Mouse (Mus musculus) neural tube, embryonic 12.5 days (tissue): ENCODE results near the gene Notch2. TPM values are rescaled to one million over a fixed set of nuclear protein-coding genes. Genes with fewer than 3 reads are reported as not detected.
A peak's percentile ranks its signal among the peaks of the same experiment; 100 is the strongest.

Experiments used
- ATAC-seq: fragments of 200-750 bp; cut with Nextera tagmentation; 2 replicates; pipeline ENCODE4 v1.8.0; 2017; ENCODE audit warnings: low read depth, mild to moderate bottlenecking, moderate TSS enrichment, moderate library complexity; ENCODE audit not compliant: low FRiP score
- H3K27ac ChIP-seq: fragments of 300-500 bp; sonication (generic); 2 replicates; pipeline ENCODE4 v1.5.1; 2016
- H3K27me3 ChIP-seq: fragments of 300-500 bp; sonication (generic); replicated peaks from 2 replicates; pipeline ENCODE4 v1.6.1; 2016; ENCODE audit warnings: mild to moderate bottlenecking
- H3K36me3 ChIP-seq: fragments of 300-500 bp; sonication (generic); 2 replicates; pipeline ENCODE4 v1.6.1; 2016; ENCODE audit warnings: mild to moderate bottlenecking
- H3K4me1 ChIP-seq: fragments of 300-500 bp; sonication (generic); 2 replicates; pipeline ENCODE4 v1.6.1; 2016
- H3K4me2 ChIP-seq: fragments of 300-500 bp; sonication (generic); replicated peaks from 2 replicates; pipeline ENCODE4 v1.6.1; 2016; ENCODE audit warnings: mild to moderate bottlenecking
- H3K4me3 ChIP-seq: fragments of 300-500 bp; sonication (generic); 2 replicates; pipeline ENCODE4 v1.5.1; 2016
- H3K9ac ChIP-seq: fragments of 300-500 bp; sonication (generic); 2 replicates; pipeline ENCODE4 v1.6.1; 2016; ENCODE audit warnings: mild to moderate bottlenecking
- H3K9me3 ChIP-seq: fragments of 300-500 bp; sonication (generic); 2 replicates; pipeline ENCODE4 v1.6.1; 2016; ENCODE audit warnings: mild to moderate bottlenecking
- WGBS: fragments of 180-500 bp; shearing (Covaris S2); methylation state at CpG from one replicate; pipeline ENCODE4 v1.1.7; 2016; 5-methylcytosine and 5-hydroxymethylcytosine counted together
- polyA plus RNA-seq: library from polyadenylated mRNA; unstranded; fragments of >200 nt; fragmentation: Nextera tagmentation; extraction: Ambion mirVana; gene quantifications from 2 replicates; pipeline ENCODE4 v1.2.1, GENCODE M21; 2016

Notch2 gene
- polyA plus RNA-seq, 1 experiment from 2014 or later, result 17.1 TPM

DNA sequence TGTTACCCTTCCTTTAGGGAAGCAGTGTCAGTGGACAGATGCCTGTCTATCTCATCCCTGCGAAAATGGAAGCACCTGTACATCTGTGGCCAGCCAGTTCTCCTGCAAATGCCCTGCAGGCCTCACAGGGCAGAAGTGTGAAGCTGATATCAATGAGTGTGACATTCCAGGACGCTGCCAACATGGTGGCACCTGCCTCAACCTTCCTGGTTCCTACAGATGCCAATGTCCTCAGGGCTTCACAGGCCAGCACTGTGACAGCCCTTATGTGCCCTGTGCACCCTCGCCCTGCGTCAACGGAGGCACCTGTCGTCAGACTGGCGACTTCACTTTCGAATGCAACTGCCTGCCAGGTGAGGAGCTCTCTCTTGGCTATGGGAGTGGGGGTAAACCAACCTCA, 59.2 kb downstream of the Notch2 start:
- Histone ChIP-seq H3K27ac (no peak overlapping the region), H3K27me3 (no peaks in the 10 kb centered on the region), H3K9me3 (no peaks in the 10 kb centered on the region), H3K4me2 (no peak overlapping the region), H3K4me3 (no peak overlapping the region), H3K9ac (no peak overlapping the region), H3K36me3 (peaks cover 17% of the 10 kb centered on the region), H3K4me1 (no peaks in the 10 kb centered on the region)
- WGBS, result 93% methylated on average over 8 of the region's 8 CpGs
- no peak for ATAC-seq

DNA sequence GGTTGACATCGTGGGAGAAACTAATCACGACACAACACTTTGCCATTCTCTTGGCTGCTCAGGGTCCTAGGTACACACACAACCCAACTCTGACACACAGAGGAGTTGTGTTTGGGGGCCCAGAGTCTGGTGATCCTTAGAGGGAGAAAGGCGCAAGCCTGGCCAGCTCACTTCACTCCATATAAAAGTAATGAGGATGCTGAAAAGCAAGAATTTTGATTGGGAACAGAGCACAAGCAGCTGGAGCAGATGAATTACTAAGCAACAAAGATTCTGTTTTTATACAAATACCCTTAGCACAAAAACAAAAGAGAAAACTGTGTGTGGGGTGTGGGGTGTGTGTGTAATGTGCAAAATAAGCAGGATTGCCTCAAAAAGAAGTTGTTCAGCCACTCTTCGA, 60.2 kb downstream of the Notch2 start:
- H3K4me1 ChIP-seq, result no peaks in the 10 kb centered on the region
- H3K4me2 ChIP-seq, result no peak overlapping the region
- no peaks in the 10 kb centered on the region for H3K27me3 ChIP-seq
- no peak for ATAC-seq
- peaks cover 22% of the 10 kb centered on the region for H3K36me3 ChIP-seq
- H3K9ac ChIP-seq, result no peak overlapping the region
- 90% methylated on average over 4 of the region's 4 CpGs for WGBS
- H3K4me3 ChIP-seq, result no peak overlapping the region
- no peak overlapping the region for H3K27ac ChIP-seq
- H3K9me3 ChIP-seq, result no peaks in the 10 kb centered on the region

GRCm38 (mm10) chr3:98074622-98075231, 61.4 kb downstream of the Notch2 start:
- no peak for ATAC-seq
- no peak overlapping the region for H3K4me3 ChIP-seq
- no peaks in the 10 kb centered on the region for H3K27me3 ChIP-seq
- WGBS, result 39% methylated on average over 6 of the region's 6 CpGs
- no peaks in the 10 kb centered on the region for H3K9me3 ChIP-seq
- peaks cover 22% of the 10 kb centered on the region for H3K36me3 ChIP-seq
- H3K4me2 ChIP-seq, result no peak overlapping the region
- H3K4me1 ChIP-seq, result no peaks in the 10 kb centered on the region
- no peak overlapping the region for H3K27ac ChIP-seq
- H3K9ac ChIP-seq, result no peak overlapping the region

- H3K27ac ChIP-seq, result no peak overlapping the region
- H3K36me3 ChIP-seq, result peaks cover 8% of the 10 kb centered on the region
- H3K4me1 ChIP-seq, result no peaks in the 10 kb centered on the region
- WGBS, result 90% methylated on average over 5 of the region's 5 CpGs
- ATAC-seq, result no peak
- no peaks in the 10 kb centered on the region for H3K27me3 ChIP-seq
- no peak overlapping the region for H3K9ac ChIP-seq
- no peaks in the 10 kb centered on the region for H3K9me3 ChIP-seq
- no peak overlapping the region for H3K4me3 ChIP-seq
- H3K4me2 ChIP-seq, result no peak overlapping the region
Measured at GRCm38 (mm10) chr3:98077866-98078265, 64.5 kb downstream of the Notch2 start.

DNA sequence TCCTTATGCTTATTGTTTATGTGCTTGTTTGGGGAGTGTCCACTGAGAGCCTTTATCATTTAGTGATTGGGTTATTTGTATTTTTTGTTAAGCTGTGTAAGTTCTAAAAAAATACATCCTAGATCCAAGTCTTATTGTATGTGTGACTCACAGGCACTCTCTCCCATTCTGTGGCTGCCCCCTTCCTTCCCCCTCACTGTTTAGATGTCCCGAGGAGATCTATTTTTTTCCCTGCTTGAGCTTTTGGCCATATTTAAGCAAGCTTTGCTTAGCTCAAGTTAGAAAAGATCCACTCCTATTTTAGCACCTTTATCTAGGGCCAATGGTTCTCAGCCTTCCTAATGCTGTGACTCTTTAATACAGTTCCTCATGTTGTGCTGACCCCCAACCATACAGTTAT, 65.5 kb downstream of the Notch2 start:
- H3K9me3 ChIP-seq, result no peaks in the 10 kb centered on the region
- no peak overlapping the region for H3K4me3 ChIP-seq
- no peaks in the 10 kb centered on the region for H3K4me1 ChIP-seq
- no peak overlapping the region for H3K4me2 ChIP-seq
- H3K9ac ChIP-seq, result no peak overlapping the region
- H3K27me3 ChIP-seq, result no peaks in the 10 kb centered on the region
- ATAC-seq, result no peak
- no peak overlapping the region for H3K27ac ChIP-seq
- WGBS, result 83% methylated on average over 1 of the region's 1 CpGs
- peaks cover 11% of the 10 kb centered on the region for H3K36me3 ChIP-seq

- H3K27ac ChIP-seq, result no peak overlapping the region
- H3K9ac ChIP-seq, result no peak overlapping the region
- peaks cover 5% of the 10 kb centered on the region; the same call in 1 of the 2 replicates for H3K4me1 ChIP-seq
- no peaks in the 10 kb centered on the region for H3K9me3 ChIP-seq
- H3K27me3 ChIP-seq, result no peaks in the 10 kb centered on the region
- H3K4me2 ChIP-seq, result no peak overlapping the region
- no peak overlapping the region for H3K4me3 ChIP-seq
- no peak for ATAC-seq
- 90% methylated on average over 2 of the region's 2 CpGs for WGBS
- H3K36me3 ChIP-seq, result peaks cover 11% of the 10 kb centered on the region
Measured at GRCm38 (mm10) chr3:98079601-98080215, 66.4 kb downstream of the Notch2 start.

- H3K27me3 ChIP-seq, result no peaks in the 10 kb centered on the region
- 95% methylated on average over 4 of the region's 4 CpGs for WGBS
- no peak overlapping the region for H3K4me2 ChIP-seq
- no peak overlapping the region for H3K4me3 ChIP-seq
- no peak overlapping the region for H3K9ac ChIP-seq
- no peaks in the 10 kb centered on the region for H3K9me3 ChIP-seq
- H3K4me1 ChIP-seq, result peaks cover 10% of the 10 kb centered on the region
- peaks cover 11% of the 10 kb centered on the region; the same call in 1 of the 2 replicates for H3K36me3 ChIP-seq
- ATAC-seq, result no peak
- no peak overlapping the region for H3K27ac ChIP-seq
Measured at GRCm38 (mm10) chr3:98080630-98081029, 67.3 kb downstream of the Notch2 start.

- 91% methylated on average over 3 of the region's 3 CpGs for WGBS
- no peak overlapping the region for H3K4me3 ChIP-seq
- peaks cover 11% of the 10 kb centered on the region; the same call in 1 of the 2 replicates for H3K36me3 ChIP-seq
Measured at GRCm38 (mm10) chr3:98082188-98082587, 68.9 kb downstream of the Notch2 start.

DNA sequence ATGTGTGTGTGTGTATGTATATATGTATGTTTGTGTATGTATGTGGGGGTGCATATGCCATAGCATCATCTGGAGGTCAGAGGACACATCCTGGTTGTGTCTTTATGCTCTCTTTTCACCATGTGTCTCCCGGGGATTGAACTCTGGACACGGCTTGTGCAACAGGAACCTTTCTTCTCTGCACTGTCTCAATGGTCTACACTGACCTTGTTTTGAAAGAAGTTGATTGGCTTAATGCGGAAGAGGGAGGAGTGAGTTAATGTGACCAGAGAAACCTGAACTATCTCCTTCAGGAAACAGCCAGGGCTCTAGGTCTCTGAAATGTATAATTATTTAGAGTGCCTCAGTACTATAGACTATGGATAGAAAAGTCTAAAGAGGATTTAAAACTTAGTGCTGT, 69.6 kb downstream of the Notch2 start:
- H3K4me1 ChIP-seq, result peaks cover 13% of the 10 kb centered on the region
- H3K27ac ChIP-seq, result no peak overlapping the region
- H3K27me3 ChIP-seq, result no peaks in the 10 kb centered on the region
- no peak overlapping the region for H3K9ac ChIP-seq
- 77% methylated on average over 3 of the region's 3 CpGs for WGBS
- H3K4me3 ChIP-seq, result no peak overlapping the region
- no peak for ATAC-seq
- no peak overlapping the region for H3K4me2 ChIP-seq
- peaks cover 10% of the 10 kb centered on the region; the same call in 1 of the 2 replicates for H3K36me3 ChIP-seq
- no peaks in the 10 kb centered on the region for H3K9me3 ChIP-seq

More at GRCm38 (mm10) chr3:98082188-98082587, 68.9 kb downstream of the Notch2 start:
- H3K27ac ChIP-seq, result no peak overlapping the region
- no peaks in the 10 kb centered on the region for H3K9me3 ChIP-seq
- peaks cover 13% of the 10 kb centered on the region for H3K4me1 ChIP-seq
- H3K4me2 ChIP-seq, result no peak overlapping the region
- no peak for ATAC-seq
- H3K27me3 ChIP-seq, result no peaks in the 10 kb centered on the region
- no peak overlapping the region for H3K9ac ChIP-seq

- peak; percentile 52; the same call in 1 of the 2 replicates for ATAC-seq
- no peak overlapping the region for H3K27ac ChIP-seq
Measured at GRCm38 (mm10) chr3:98084061-98084655, 70.8 kb downstream of the Notch2 start.

DNA sequence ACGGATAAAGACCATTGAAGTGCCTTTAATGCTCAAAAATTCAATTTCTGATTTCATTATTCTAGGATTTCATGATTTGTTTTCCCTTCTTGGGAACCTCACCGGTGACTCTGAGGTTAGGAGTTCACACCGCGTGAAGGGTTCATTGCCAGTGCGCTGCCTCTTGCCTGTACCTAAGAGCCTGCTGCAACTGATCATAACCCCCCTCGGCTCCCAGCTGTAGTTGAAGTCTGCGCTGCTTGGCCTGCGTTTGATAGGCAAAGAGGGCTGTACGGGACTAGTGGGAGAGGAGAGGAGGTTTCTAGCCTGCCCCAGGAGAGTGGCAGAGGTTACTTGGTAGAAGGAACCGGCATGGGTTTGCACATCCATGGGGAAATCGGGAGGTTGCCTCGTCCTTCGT, 71.5 kb downstream of the Notch2 start:
- H3K4me2 ChIP-seq, result no peak overlapping the region
- 68% methylated on average over 13 of the region's 13 CpGs for WGBS
- H3K4me1 ChIP-seq, result peaks cover 13% of the 10 kb centered on the region
- H3K36me3 ChIP-seq, result 0 out of 2 replicates have a peak, but pooled peaks cover 7% of the 10 kb centered on the region
- H3K9me3 ChIP-seq, result no peaks in the 10 kb centered on the region
- H3K27ac ChIP-seq, result no peak overlapping the region
- no peaks in the 10 kb centered on the region for H3K27me3 ChIP-seq
- ATAC-seq, result peak; percentile 64; the same call in 1 of the 2 replicates
- H3K4me3 ChIP-seq, result no peak overlapping the region
- H3K9ac ChIP-seq, result no peak overlapping the region

More at GRCm38 (mm10) chr3:98084061-98084655, 70.8 kb downstream of the Notch2 start:
- Histone ChIP-seq H3K4me3 (no peak overlapping the region), H3K27me3 (no peaks in the 10 kb centered on the region), H3K9me3 (no peaks in the 10 kb centered on the region), H3K9ac (no peak overlapping the region), H3K4me2 (no peak overlapping the region), H3K36me3 (0 out of 2 replicates have a peak, but pooled peaks cover 7% of the 10 kb centered on the region), H3K4me1 (peaks cover 13% of the 10 kb centered on the region)
- 55% methylated on average over 8 of the region's 8 CpGs for WGBS

DNA sequence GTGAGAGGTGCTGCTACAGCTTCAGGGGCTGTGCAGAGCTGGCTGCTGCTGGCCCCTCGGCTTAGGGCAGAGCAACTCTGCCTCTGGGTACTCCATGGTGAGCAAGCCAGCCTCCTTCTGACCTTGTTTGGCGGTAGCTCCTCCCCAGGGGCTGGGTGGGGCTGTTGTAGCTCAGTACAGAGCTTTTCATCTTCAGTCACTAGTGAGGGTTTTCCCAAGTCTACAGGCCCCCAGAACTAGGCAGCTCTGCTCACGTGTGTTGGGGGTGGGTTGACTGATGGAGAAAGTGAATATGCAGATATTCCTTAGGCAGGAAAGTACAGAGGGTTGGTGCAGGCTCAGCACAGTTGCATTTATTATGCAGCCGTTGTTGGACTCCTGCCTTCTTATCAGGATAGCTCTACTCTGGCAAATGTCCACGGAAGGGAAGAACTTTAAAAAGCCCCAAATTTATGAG, 72.5 kb downstream of the Notch2 start:
- ATAC-seq, result no peak
- H3K9ac ChIP-seq, result no peak overlapping the region
- 56% methylated on average over 5 of the region's 5 CpGs for WGBS

More for the DNA sequence above, 72.5 kb downstream of the Notch2 start:
- Histone ChIP-seq H3K36me3 (0 out of 2 replicates have a peak, but pooled peaks cover 7% of the 10 kb centered on the region), H3K4me1 (peaks cover 13% of the 10 kb centered on the region), H3K27ac (no peak overlapping the region), H3K4me2 (no peak overlapping the region), H3K9me3 (no peaks in the 10 kb centered on the region), H3K4me3 (no peak overlapping the region), H3K27me3 (no peaks in the 10 kb centered on the region)
